Mouse (Mus musculus) adrenal gland, adult 8-10 months (tissue): ENCODE results near the gene Purb. TPM values are rescaled to one million over a fixed set of nuclear protein-coding genes. Genes with fewer than 3 reads are reported as not detected.
A peak's percentile ranks its signal among the peaks of the same experiment; 100 is the strongest.
"Not testable (repeated sequence)": the region's sequence is repeated elsewhere in the genome, so short reads cannot be mapped to it uniquely, and the experiment has no call there.

Source experiments
- DNase-seq: peaks from one replicate; pipeline ENCODE4 v3.0.0; 2022
- total RNA-seq, 4 experiments: library from RNA; stranded (reverse); gene quantifications; 2 replicates each; pipeline ENCODE4 v1.2.4; 2022

Purb gene
- total RNA-seq, 4 experiments from 2014 or later = 54.2 to 62.0 (median 60.9) TPM

DNA sequence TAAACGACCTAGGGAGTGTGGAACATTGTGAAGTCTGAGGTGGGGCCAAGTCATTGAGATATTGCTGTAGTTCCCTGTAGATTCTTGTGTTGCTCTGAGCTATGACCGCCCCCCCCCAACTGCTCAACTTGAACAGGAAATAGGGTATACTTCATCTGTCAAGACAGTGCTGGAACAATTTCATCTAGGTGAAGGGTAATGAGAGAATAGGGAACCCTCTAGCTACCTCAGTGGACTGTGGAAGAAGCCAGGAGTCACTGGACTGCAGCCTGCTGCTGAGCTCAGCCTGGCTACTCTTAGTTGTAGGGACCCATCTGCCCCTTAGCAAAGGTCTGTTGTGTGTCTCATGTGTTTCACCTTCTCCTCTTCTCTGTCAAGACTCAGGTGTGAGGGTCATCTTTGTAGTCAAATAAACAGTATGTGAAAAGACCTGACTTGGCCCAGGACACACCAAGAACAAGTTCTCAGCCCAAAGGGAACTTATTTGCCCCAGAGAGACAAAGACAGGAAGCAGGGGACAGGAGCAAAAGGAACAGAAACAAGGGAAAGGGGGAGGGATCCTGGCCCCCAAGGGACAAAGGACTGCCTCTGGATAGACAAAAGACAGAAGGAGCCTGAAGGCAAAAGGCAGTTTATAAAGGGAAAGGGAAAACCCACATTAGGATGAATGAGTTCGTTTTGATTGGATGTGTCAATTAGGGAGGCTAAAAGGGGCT, 8.7 kb upstream of the Purb start:
- DNase-seq = no peak

DNA sequence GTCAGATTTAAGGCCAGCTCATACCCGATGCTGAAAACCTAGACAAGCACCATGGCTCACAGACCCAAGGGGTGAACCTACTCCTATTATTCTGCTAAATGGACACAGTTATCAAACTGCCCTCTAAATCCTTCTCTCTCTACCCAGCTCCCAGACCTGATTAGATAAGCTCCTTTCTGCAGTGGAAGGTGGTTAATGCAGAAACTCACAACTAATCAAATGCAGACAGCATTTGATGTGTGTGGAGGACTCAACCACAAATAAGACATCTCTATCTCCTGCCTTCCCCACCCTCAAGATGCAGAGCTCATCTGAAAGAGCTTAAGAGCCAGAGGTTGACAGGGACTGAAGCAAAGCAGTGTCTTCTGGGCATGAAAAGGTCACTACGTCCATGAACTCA, 7.4 kb upstream of the Purb start:
- DNase-seq = no peak

DNA sequence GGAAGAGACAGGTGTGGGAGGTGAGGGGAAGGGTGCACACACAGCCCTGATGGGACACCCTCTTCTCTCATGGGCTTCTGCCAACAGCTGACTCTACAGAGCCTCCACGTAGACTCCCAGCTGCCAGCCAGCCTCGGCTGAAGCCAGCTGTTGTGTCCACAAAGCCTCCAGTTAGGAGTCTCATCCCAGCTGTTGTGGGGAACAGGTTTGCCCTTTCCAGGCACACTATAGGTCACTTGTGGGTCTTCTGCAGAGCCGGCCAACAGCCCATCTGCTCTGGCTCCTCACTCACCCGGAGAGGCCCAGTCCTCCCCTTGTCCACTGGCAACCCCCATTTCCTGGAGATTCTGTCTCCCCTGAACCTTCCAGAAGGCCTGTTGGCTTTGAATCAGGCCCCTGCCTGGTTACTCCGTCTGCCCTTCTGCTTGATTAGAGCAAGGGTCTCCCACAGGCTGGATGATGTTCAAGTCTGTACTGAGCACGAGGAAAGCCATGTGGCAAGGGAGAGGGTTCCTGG, 6.0 kb upstream of the Purb start:
- DNase-seq = no peak

DNA sequence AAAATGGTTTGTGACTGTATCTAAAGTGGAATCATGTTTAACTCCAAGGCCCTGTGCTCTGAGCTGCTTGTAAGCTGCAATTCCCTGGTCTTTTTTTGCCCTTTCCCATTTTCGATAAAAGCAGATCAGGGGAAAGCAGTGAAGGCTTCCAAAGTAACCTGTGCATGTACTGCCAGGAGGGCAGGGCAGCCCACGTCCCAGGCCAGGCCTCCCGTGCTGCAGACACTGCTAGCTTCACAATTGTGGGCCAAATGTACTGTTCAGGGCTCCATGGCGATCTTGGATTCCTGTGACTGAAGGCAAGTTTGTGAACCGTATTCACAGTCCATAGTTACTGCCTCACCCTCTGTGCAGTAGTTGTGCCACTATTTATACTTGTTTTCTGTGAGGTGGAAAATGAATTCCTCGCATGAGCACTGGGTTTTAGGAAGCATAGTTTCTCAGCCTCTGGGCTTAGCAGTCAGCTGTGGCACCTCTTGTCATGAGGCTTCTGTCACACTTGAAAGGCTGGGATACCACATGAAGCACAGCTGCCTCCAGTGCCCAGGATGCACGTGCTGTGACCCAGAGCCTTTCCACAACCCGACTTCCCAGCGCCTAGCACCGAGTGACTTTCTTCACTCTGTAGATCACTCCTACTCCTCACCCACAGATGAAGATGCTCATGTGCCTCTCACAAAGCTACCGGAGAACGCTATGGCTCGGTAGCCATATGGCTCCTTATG, 5.1 kb upstream of the Purb start:
- no peak for DNase-seq

DNA sequence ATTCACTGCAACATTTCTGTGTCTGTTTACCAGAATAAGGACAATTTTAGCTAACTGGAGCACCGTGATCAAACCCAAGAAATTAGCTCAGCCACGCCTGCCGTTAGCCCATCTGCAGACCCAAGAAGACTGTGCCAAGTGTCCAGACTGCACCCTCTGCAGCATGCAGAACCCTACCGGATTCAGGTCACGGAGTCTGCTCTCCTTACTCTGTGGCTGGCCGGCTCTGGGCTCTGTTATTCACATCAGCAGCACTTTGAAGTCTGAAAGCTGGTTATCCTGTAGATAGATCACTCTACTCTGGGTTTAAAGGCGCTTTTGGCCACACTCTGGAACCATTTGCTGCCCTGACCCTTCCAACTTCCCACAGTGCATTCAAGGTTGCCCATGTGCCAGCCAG, 4.5 kb upstream of the Purb start:
- no peak for DNase-seq

DNA sequence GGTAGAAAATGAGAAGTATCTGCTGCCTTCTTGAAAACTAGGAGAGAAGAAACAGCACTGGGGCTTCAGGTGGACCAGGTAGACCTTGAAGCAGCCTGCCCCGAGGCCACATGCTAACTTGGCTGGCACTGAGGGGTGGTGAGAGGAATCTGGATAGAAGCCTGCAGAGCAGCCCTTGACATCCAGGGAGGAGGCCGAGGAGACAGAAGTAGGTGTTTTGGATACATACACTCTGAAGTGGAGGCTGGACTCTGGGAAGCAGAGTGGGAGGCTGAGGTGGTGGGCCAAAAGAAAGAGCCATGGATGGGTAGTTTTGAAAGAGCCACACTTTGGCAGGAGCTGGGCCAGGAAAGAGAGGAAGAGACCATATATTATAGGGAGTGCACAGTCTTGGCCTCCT, 3.5 kb upstream of the Purb start:
- DNase-seq = no peak

DNA sequence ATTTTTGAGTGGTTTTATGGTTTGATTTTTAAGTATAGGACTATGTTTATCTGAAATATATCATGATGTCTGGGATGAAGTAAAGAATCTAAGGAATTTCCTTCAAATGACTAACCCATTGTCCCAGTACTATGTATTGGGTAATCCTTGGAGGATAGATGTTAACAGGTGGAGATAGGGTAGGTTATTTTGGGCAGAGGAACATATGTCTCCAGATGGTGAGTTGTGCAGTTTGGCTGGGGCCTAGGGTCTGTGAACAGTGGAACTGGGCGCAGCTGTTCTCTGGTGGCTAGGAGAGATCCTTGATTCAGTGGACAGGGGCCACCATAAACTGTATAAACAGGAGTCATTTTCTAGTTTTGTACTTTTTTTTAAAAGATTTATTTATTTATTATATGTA, 1.6 kb upstream of the Purb start:
- no peak for DNase-seq

DNA sequence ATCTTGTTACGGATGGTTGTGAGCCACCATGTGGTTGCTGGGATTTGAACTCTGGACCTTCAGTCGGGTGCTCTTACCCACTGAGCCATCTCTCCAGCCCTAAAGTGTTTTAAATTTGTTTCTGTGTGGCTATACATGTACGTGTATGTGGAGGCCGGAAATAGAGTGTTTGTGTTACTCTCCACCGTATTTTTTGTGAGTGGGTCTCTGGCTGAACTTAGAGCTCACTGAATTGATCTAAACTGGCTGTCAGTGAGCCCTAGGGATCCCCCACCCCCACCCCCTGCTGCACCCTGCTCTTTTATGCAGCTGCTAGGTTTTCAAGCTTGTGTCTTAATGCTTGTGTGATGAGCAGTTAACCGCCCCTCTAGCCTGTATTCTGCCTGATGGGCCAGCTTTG, 1.2 kb upstream of the Purb start:
- DNase-seq = no peak

DNA sequence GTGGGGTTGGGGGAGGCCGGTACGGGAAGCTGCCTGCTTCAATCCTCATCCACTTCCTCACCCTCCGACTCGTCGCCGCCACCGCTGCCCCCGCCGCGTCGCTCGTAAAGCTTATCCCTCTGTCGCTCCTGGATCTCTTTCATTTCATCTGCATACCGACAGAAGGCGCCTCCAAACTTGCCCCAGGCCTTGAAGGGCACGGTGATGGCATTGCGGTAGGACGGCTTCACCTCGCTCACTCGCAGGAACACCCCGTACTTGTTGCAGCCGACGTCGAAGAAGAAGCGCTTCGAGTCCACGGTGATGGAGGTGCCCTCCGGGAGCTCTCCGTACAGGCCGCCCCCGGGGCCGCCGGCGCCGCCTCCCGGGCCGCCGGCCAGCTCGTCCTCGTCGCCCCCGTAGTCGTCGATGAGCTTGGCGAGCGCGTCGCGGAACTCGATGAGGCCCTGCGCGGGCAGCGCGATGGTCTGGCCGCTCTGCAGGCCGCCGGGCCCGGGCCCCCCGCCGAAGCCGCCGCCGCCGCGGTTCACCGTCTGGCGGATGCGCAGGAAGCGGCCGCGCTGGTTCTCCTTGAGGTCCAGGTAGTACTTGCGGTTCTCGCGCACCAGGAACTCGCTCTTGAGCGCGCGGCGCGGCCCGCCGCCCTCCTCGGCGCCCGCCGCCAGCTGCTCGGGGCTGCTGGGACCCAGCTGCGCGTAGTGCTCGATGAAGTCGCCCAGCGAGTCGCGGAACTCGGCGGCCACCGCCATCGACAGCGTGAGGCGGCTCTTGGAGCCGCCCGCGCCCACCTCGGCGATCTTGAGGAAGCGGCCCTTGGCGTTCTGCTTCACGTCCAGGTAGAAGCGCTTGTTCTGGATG, 614 bp downstream of the Purb start:
- DNase-seq = peak; percentile 35

DNA sequence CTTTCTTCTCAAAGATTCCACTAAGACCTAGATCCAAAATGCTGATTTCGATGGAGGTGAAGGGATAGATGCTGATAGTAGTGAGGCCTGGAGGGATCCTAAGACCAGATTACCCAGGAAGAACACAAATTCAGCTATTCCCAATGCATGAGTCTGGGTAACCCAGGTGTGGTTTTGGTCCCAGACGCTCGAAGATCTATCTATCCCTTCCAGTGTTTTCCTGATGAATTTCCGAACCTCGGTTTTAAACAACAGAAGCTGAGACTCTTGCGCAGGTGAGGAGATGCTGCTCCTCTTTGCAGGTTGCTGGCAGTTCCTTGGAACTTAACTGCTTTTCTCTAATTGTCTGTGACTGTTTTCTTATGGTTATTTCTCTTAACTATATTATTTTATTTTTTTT, 1.3 kb downstream of the Purb start:
- DNase-seq = no peak

DNA sequence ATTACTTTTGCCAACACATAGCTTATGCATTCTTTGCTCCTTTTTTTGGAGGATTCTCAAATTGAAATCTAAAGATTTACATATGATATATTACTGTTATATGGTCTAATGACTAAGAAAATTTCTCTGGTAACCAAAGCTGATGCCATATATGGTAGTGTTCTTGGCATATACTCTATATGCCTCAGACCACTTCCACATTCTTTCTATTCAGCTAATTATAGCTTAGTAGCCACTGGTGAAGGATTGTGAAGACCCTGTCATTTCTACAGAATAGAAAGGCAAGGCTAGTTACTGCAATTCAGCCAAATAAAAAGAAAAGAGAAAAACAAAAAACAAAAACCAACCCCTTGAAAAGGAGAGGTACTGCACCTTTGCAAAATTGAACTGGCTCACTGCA, 3.6 kb downstream of the Purb start:
- no peak for DNase-seq

DNA sequence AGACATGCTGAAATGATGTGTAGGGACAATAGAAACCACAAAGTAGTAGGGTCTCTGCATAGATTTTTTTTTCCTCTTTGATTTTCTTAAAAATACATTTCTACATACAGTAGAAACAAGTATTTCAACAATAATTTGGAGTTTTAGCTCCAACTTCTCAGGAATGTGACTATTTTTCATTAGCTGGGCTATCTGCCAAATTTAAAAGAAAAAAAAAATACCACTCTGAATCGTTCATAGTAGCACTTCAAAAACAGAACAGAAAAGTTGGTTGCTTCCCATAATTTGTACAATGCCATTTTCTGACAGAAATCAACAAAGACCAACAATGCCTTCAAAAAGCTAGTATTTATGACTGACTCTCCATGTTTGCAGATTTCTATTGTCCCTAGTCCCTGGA, 4.2 kb downstream of the Purb start:
- no peak for DNase-seq

DNA sequence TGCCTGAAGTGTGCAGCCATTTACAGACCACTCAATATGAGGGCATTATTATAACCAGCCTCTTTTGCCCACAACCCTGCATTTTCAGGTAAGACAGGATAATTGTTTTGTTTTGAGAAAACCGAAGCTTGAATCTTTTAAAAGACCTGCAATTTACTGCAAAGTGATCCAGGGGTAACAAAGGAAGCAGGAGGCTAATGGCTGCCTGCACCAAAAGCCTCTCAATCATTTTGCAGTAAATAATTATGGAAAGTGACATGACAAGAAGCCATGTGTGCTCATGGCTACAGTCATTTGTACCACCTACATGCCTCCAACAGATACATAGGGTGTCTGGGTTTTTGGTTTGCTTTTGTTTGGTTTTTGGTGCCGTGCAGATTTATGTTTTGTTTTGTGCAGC, 4.7 kb downstream of the Purb start:
- no peak for DNase-seq

DNA sequence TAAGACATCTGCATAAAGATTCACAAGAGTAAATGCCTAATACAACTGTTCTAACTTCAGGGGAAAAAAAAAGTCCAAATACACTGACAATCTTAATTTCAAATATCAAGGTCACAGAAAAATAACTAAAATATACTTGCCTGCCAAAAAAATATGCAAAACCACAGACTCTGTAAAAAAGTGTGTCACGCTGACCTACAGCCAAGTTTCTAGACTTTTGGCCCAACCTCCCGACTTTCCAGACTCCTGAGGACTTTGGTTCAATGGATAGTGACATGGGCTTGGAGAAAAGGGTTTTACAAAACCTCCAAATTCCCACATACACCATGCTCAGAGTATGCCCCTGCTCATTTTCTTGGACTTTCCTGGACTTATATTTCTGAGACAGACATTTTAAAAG, 7.2 kb downstream of the Purb start:
- peak; percentile 34 for DNase-seq

DNA sequence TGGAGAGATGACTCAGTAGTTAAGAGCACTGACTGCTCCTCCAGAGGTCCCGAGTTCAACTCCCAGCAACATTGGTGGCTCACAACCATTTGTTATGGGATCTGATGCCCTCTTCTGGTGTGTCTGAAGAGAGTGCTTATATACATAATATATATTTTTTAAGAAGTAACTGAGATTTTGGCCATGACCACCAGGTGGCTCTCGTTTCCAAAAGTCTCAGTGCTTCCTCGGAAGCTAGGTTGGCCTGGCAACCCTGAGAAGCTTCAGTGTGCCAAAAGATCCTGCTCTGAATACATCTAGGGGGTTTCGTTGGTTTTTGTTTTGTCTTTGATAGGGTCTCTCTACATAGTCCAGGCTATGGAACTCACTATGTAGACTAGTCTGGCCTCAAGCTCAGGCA, 10.6 kb downstream of the Purb start:
- peak; percentile 29 for DNase-seq

DNA sequence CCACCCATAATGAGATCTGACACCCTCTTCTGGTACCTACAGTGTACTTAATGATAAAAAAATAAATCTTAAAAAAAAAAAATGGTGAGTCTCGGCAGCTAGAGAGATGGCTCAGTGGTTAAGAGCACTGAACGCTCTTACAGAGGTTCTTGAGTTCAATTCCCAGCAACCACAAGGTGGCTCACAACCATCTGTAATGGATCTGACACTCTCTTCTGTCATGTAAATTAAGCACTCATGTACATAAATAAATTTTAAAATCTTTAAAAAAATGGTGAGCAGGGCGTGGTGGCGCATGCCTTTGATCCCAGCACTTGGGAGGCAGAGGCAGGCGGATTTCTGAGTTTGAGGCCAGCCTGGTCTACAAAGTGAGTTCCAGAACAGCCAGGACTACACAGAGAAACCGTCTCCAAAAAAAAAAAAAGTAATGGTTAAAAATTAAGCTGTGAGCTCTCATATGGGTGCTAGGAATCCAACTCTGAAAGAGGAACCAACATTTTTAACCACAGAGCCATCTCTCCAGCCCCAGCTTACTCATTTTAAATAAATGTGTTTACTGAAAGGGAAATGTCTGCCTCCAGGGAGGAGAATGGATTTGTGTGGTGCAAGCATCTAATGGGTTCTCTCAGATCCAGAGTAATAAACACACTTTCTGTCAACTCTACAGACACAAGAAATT, 12.4 kb downstream of the Purb start:
- no peak for DNase-seq

DNA sequence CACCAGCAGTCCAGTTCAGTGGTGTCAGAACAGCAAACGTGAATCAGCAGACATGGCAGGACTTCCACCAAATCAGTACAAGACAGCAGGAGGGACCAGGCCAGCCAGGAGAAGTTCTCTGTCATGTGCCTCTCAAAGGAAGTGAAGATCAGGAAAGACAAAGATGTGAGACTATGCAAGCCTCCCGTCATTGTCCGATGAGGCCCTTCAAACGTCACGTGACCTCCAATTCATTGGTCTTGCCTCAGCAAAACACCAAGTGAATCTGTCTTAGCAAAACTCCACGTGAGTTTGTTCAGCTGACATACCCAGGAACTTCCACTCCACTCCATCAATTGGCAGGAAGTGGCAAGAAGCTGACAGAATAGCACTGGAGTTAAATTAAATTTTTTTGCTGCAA, 19.6 kb downstream of the Purb start:
- DNase-seq = no peak

DNA sequence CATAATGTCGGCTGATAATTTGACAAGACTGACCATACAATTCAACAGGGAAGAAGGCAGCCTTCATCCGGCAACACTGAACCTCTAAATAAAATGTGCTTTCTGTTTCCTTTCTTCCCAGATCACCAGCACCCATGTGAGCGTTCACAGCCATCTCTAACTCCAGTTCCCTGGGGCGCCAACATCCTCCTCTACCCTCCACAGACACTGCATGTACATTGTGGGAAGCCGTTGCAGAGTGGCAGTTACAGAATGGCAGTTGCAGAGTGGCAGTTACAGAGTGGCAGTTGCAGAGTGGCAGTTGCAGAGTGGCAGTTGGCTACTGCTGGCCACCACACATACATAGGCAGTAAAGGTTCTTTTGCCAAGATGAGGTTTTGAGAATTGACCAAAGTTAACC, 27.6 kb downstream of the Purb start:
- not testable (repeated sequence) for DNase-seq

DNA sequence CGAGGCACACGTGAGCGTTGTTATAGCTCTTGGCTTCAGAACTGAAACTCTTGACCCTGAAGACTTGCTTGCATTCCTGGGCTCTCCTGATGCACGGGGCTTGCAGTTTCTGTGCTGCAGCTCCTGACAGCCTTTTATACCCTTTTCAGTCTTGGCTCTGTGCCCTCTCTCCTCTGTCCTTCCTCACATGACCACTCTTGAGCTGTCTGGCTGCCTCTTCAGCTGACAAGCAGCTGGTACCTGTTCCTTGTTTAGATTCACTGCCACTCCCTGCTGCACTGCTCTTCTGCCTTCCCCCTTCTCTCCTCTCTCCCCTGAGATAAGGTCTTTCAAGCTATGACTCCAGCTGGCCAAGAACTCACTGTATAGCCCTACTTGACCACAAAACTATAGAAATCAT, 28.2 kb downstream of the Purb start:
- DNase-seq = no peak

DNA sequence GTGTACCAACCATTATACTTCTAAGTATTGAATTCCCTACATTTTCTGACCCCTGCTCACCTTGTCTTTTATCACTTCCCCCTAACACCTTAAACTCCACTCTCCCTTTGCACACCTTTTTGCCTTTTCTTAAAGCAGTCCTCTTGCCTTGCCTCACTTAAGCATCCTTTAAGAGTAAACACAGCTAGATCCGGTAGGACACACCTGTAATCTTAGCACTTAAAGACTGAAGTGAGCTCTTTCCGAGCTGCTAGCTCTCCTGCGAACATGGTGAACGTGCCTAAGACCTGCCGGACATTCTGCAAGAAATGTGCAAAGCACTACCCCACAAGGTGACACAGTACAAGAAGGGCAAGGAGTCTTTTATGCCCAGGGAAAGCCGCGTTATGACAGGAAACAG, 29.8 kb downstream of the Purb start:
- no peak for DNase-seq

DNA sequence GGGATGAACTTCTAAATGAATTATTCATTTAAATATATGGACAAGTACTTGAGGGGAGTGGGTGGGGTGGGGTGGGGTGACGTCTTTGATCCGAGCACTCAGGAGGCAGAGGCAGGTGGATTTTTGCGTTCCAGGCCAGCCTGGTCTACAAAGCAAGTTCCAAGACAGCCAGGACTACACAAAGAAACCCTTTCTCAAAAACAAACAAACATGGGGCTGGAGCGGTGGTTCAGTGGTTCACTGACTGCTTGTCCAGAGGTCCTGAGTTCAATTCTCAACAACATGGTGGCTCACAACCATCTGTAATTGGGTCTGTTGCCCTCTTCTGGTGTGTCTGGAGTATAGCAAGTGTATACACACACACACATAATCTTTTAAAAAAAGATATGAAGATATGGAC, 30.3 kb downstream of the Purb start:
- DNase-seq = no peak

DNA sequence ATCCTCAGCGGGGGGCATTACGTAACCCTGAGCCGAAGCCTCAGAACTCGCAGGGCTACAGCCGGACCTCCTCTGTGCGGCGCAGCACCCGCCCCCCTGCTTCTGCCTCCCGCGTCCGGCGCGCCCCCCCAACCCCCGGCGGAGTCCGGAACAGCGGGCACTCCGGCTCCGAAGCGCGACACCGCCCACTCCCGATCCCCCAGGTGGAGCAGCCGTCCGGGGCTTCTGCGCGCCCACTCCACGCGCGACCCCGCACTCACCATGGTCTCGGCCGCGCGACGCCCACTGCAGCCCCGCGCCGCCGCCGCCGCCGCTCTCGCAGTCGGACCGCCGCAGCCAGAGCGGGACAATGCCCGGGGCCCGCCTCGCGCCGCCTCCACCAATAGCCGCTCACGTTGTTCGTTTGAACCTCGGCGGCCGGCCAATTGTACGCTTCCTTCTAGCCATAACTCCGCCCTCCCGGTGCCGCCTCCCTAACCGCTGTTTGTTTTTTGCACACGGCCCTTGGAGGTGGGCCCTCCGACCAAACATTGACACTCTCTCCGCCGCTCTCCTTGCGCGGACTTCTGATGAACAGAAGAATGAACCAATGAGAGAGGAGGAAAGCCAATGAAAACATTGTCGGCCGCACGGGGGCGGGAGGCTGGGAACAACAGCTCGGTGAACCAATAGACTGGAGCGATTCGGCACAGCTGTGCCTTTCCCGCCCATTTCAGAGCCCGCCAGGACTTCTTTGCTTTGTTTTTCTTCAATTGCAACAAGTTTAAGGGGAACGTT, 31.5 kb downstream of the Purb start, which contains the start of gene H2afv:
TSS of gene H2afv (minus strand) at position 367 of the 777 bp plus-strand sequence.
- DNase-seq = peak; percentile 99
